Mouse (Mus musculus): ENCODE measurements around the gene Ppp1r1c. TPM values are rescaled to one million over a fixed set of nuclear protein-coding genes. Genes with fewer than 3 reads are reported as not detected.
A peak's percentile ranks its signal among the peaks of the same experiment; 100 is the strongest.

Ppp1r1c gene
- total RNA-seq, 2 experiments from 2014 or later: not detected

DNA sequence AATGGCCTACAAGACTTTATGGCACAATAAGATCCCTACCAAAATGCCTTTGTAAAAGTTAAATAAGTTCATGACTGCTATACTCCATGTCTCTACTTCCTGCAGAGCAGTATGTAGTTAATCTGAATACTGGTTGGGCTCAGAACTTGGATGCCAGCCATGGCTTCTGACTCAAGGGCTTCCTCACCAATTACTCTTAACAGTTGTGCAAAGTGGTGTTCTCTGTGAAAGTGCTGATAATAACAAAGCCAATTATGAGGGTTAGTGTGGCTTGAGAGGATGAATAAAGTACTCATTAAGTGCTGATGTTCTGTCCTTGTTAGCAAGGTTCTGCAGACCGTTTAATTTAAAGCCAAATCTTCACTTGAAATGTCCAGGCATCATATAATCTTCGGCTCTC, 31.4 kb downstream of the Ppp1r1c start:
- intact Hi-C loops (cut with DNase I): no loop called here
- DNase-seq: peak; percentile 3

DNA sequence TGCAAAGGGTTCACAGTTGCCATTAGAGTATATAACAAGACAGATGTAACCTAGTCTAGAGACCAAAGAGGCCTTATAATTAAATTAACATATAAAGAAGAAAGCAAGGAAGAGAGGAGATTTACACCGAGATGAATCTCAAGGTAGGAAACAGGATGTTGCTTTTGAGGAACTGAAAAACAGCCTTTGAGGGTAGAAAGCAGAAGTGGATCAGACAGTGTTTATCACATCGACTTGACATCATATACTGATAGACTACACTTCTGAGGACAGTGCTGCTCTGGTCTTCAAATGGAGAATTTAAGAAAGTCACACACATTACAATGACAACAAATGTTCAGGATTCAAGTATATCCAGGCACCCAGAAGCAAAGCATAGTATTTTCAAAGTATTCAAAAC, 34.4 kb downstream of the Ppp1r1c start:
- DNase-seq: no peak
- intact Hi-C loops (cut with DNase I): no loop called here

DNA sequence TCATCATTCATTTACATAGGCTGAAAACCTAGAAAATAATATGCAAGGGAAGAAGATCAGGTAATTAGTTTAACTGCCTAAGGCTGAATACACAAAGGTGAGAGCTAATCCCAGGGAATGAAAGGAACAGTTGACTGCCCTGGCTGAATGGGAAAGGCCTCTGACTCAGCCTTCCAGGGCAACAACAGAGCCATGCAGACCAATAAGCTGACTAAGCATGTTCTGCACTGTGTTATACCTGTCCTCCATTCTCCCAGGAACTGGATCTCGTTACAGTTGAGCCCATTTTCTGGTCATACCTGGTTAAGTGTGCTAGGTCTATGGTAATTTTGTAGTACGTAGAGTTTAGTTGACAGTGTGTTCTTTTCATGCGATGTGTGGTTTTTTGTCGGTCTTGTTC, 36.6 kb downstream of the Ppp1r1c start:
- no peak for DNase-seq
- intact Hi-C loops (cut with DNase I): no loop called here

DNA sequence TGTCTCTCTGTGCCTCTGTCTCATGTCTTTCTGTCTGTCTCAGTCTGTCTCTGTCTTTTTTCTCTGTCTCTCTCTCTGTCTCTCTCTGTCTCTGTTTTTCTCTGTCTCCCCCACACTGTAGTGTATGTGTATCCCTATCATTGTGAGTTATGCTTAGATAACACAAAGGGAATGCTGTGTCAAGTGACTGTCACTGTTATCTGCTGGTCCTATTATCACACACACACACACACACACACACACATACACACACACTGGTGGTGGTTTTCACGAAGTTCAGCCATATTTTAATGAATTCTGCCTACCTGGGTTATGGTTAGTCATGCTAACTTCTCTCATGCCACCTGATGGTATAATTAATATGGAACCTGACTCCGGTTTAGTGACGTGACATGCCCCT, 44.1 kb downstream of the Ppp1r1c start:
- intact Hi-C loops (cut with DNase I): no loop called here
- DNase-seq: no peak

DNA sequence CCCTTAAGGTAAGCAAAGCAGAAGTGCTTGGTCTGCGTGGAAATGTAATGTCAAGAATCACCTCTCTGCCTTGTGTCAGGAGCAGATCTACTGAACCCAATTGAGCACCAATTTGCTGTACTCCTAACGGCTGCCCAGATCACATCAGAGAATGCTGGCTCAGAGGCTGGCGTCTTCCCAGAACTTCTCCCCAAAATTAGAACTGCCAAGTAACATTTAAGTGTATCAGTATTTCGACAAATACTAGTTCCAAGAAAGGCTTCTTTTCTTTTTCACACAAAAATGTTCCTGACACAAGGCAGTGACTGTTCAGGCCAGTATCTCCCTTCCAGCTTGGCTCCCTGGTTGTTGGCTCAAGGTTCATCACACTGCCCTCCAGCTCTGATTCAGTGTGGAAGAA, 52.4 kb downstream of the Ppp1r1c start:
- intact Hi-C loops (cut with DNase I): no loop called here
- DNase-seq: peak; percentile 2

DNA sequence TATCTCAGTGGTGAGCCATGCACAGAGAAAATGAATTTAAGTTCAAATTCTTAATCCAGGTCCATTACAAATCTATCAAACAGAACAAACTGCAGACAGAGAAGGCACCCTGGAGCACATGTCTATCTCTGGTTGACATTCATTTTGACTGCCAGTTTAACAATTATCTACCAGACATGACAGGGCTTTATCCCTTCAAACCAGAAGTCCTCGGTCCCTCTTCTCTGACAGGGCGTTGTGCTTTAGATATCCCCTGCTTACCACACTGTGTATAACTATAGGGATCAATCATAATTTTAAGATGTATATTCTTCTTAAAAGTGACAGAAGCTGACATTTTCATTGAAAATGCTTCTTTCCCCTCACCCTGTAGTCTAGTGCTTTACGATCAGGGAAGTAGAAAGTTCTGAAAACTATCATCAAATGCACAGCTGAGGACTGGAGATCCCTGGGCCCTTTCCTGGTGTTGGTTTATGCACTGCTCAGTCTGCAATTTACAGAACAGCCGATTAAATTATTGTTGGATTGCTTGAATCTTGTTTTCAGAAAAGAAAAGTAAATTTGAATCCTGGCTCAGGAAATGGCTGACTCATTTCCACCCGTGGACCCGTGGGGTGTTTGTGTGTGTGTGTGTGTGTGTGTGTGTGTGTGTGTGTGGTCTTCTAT, 55.3 kb downstream of the Ppp1r1c start:
- intact Hi-C loops (cut with DNase I): no loop called here
- DNase-seq: no peak

DNA sequence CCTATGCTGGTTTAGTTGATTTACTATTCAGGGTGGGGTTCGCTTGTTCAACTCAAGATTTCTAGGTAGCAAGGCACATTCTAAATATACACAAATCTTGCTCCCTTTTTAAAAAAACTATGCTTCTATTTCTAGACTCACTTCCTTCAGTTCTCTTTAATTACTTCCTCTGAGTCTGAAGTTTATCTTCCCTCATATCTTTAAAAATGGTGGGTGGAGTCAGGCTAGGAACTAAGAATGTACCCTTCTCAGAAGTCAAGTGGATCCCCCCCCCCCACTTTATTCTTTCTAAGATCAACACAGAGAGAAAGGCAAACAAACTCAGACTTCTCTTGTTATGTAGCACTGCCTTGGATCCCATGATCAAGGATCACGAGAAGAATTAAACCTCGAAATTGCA, 57.5 kb downstream of the Ppp1r1c start:
- intact Hi-C loops (cut with DNase I): no loop called here
- DNase-seq: no peak

DNA sequence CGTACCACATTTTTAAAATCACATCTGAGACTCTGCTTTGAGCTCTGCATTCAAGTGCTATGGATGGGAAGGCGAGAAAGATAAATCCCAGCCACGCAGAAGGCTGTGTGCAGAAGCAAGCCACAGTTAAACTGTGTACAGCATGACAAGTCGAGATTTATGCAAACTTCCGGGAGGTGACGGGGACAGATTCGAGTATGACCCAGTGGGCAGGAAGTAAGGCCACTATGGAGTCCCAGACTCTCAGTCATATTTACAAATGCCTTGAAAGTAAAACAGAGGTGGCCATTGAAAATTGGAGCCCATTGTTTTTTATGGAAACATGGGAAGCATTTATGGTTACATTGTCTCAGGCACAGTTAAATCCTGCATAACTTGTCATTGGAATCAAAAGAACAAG, 58.1 kb downstream of the Ppp1r1c start:
- intact Hi-C loops (cut with DNase I): no loop called here
- DNase-seq: no peak

DNA sequence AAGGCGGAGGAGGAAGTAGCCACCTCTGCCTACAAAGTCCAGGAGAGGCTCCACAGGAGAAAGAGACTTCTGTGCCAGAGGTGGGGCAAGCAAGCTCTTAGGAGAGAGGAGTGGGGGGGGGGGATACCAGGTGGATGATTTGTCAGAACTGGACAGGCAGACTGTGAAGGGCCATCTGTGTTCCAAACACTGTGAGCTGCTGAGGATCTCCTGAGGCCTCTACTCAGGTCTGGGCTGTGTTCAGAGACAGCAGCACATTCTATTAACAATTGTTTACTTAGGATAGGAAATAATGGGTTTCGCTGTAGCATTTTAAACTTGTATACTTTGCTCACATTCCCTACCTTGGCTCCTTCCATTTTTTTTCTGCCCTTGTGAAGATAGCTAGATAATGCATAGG, 61.0 kb downstream of the Ppp1r1c start:
- DNase-seq: peak; percentile 11
- intact Hi-C loops (cut with DNase I): no loop called here

DNA sequence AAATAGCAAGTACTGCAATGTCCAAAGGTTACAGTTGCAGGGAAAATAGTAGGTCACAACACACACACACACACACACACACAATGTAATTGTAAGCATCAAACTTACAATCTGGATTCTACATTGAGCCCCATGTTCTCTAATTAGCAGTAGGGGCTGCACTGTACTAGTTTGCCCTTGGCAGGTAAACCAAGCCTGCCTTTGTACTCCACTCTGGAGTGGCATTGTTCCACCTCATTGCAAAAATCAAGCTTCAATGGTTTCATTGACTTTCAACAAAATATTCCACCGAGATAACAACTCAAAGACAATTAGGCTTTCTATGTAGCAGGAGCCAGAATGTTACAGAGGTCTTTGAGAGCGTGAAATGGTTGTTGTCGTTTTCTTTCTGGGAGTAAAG, 62.7 kb downstream of the Ppp1r1c start:
- intact Hi-C loops (cut with DNase I): loop anchor here (10.0 kb wide), 2 partner anchors 106 to 836 kb away; no protein-coding TSS in a partner anchor
- DNase-seq: no peak

DNA sequence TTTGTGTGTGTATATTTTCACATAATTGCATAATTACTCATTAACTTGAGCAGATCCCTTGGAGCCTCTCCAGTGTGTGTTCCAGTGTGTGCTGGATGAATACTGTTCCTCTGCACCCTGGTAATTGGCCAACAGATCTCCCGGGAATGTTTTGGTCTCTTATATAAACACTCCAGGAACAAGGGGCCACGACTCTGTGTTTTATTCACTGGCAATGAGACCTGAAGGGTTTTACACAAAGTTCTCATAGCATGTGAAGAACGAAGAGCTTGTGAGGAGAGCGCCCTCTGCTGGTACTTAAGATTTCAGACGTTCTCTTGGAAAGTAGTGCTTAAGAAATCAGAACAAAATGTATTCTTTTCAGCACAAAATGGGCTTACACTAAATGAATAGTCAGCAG, 66.8 kb downstream of the Ppp1r1c start:
- DNase-seq: peak; percentile 61
- intact Hi-C loops (cut with DNase I): loop anchor here (10.0 kb wide), 2 partner anchors 110 to 840 kb away; no protein-coding TSS in a partner anchor

DNA sequence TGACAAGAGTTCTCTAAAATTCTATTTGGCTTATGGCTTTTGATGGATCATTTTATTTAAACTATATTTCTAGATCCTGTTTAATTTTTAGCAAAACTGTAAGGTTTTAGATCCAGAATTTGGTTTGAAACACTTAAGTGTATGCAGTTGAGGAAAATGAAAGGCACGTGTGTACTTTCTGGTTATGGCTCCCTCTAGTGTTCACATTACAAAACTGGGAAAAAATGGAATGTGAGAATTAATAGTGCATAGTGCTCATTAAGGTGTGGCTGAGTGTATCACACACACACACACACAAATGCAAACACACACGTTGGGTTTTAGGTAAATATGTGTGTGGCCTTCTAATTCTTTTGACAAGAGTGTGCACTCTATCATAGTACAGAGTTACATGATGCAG, 70.2 kb downstream of the Ppp1r1c start:
- intact Hi-C loops (cut with DNase I): loop anchor here (5.0 to 10.0 kb wide), 3 partner anchors 113 to 843 kb away; no protein-coding TSS in a partner anchor
- no peak for DNase-seq

DNA sequence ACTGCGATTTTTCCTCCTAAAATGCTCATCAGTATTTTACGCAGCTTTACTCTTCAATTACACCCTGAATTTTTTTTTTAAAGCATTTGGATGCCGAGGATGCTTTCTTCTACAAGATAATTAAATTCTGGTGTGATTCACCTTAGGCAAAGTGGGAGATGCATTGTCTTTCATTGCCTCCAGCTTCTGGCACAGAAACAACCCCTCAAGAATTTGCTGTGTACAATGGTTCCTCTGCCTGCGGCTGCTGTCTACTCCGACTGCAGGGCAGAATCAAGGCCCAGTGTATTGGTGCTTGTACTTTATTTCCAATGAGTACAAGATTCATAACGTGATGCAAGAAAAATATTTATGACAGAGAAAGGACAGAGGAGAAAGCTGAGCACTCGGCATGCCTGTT, 73.2 kb downstream of the Ppp1r1c start:
- intact Hi-C loops (cut with DNase I): no loop called here
- no peak for DNase-seq

DNA sequence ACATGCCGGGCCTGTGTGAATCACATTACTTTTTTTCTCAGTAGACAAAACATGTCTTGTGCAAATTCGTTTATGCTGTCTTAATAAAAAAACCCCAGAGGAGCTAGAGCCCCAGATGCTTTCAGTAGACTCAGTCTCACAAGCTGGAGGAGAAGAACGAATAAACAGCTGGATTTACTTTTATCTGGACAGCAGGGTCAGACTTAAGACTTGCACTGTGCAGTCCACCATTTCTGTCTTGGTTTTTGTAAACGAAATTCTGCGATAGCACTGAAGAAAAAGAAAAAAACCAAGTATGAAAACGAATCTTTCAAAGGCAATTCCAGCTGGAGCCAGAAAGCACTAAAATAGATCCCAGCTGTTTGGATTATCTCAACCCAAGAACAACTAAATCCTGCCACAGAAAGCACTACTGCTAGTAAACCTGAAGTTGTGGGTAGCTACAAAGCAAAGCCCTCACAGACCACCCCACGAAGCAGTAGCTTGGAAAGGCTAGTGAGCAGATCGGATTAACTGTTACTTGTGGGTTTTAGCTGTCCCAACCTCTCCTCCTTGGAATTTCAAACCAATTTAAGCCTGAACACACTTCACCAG, 78.1 kb downstream of the Ppp1r1c start:
- intact Hi-C loops (cut with DNase I): no loop called here
- DNase-seq: no peak

DNA sequence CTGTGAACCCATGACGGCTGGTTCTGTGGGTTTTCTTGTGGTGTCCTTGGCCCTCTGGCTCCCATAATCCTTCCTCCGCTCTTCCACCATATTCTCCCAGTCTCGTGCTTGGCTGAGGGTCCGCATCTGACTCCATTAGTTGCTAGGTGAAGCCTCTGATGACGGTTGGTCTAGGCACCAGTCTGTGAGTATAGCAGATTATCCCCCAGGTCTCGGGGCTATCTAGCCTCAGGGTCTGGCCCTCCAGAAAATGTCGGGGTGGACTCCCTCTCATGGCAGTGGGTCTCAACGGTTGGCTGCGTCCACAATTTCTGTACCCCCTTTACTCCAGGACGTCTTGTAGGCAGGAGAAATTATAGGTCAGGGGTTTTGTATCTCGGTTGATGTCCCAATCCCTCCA, 78.9 kb downstream of the Ppp1r1c start:
- intact Hi-C loops (cut with DNase I): no loop called here
- DNase-seq: no peak

DNA sequence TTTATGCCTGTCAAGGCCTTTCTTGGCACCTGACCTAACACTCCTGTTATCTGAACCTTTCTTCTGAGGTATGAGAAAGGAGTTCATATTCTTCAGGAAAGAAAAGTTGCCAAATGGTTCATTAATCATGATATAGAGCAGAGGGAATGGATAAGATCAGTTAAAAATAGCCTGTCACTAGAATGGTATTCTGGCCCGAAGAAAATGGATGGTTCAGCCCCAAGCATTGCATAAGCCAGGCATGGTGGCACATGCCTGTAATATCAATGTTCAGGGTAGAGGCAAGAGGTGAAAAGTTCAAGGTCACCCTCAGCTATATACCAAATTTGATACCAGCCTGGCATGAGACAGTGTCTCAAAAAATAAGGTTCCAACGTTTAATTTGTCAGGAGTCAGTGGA, 85.6 kb downstream of the Ppp1r1c start:
- no peak for DNase-seq
- intact Hi-C loops (cut with DNase I): no loop called here

DNA sequence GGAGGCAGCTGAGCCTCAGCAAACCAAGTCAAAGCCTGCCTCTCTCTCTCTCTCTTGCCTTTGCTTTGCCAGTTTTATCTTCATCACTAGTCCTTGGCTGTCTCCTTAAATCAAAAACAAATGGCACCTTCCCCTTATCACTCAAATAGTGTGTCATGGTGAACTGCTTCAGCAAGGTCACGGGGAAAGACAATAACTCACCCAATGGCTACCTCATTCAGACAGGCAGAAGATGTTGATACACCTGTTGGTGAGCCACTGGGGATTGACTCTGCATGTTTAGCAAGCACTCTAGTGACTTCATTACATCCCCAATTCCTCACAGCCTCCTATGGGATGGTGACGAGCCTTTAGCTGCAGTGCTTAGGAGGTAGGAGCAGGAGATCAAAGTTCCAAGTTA, 89.9 kb downstream of the Ppp1r1c start:
- DNase-seq: no peak
- intact Hi-C loops (cut with DNase I): no loop called here

DNA sequence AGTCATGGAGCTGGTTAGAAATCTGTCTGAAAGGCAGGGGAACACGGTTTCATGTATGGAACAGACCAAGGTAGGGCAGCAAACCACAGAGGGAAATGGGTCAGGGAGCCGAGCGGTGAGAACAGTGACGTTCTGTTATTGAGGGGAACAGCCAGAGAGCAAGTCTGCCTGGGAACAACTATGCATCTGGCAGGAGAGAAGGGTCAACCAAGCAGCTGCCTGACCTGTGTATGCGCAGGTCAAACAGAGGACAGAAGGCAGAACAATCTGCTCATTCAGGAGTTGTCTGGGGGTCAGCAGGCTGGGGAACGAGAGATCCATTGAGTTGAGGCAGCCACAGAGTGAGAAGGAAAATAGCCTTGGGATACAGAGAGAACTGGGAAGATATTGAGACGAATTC, 91.0 kb downstream of the Ppp1r1c start:
- intact Hi-C loops (cut with DNase I): no loop called here
- no peak for DNase-seq

DNA sequence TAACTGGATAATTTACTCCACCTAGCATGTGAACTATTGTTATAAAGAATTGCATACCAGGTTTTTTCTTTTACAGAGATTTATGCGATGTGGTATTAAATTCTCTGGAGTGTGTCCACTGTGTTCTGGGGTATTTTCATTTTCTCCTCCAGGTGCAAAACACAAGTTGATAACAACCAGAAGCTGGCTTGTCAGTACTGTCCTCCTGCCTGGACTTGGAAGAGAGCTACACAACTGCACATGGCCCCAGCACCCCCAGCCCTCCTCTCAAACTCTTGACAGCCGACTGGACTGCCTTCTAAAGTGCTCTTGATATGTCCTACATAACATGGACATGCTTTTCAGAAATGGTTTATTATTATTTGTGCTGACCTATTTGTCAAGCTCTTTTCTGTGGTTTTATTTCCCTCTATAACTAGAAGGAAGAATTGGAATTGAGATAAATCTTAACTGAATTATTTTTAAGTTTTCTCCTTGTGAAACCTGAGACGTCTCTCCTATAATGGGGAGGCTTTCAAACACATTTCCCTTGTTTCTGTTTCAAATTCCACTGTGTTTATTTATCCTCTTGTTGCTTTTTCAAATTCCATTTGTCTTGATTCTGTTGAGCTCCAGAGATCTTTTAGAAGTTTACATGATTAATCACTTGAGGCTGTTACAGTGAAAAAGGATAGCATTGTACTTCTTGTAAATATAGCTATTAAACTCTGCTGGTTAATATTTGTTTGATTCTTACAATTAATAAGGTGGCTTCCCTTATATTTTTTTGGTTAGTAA, 108.3 kb downstream of the Ppp1r1c start:
- intact Hi-C loops (cut with DNase I): no loop called here

DNA sequence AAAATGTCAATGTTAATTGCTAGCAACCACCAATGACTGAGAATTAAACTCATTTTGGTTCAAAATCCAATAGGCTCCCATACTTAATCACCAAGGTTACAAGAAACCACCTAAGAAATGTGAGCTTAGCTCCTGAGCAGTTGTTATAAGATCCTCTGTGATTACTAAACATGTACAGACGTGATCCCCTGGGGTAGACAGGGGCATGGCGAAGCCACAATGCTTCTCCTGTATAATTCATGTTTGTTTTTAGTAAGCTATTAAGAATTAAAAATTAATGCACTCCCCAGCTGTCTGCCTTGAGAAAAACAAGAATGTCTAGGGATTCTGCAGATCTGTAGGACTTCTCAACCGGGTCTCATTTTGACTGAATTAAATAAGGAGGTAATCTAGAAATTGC, 112.0 kb downstream of the Ppp1r1c start:
- no peak for DNase-seq
- intact Hi-C loops (cut with DNase I): no loop called here

More for the DNA sequence above, 108.3 kb downstream of the Ppp1r1c start:
- no peak for DNase-seq

DNA sequence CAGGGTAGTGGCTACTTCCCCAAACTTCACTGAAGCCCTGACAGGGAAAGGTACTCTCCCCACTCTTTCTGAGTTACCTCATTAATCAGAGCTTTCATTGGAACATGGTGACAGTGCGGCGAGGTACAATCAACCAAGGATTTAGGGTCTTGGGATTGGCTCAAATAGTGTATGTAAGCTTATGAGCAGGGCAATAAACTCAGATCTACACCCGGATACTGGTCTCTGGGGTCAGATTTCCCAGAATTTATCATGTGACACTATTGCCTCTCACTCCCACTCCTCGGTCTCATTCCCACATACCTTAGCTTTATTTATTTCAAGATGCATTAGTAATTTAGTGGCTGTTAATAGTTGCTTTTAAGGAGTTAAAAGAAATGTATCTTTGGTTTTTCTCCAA, 118.3 kb downstream of the Ppp1r1c start:
- DNase-seq: no peak
- intact Hi-C loops (cut with DNase I): no loop called here

DNA sequence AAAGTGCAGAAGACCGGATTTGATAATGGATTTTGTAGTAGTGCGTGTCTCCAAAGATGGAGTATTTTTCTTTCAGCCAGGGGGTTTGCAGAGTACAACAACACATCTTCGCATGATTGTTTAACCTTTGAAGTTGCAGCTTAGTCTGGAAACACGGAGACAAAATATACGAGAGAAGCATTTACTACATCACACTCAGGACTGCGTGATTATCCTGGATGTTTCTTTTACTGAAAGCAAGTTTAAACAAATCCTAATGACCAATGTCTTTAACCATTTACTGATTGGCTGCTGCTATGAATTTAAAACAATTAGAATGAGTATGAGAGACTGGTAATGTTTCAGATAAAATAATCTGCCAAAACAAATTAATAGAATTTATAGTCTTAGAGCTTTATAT, 131.5 kb downstream of the Ppp1r1c start:
- no peak for DNase-seq
- intact Hi-C loops (cut with DNase I): no loop called here

All from left cerebral cortex, postnatal 4 days (tissue).